Mouse (Mus musculus) CD4-positive, CD25-positive, alpha-beta regulatory T cell, adult 4 months (primary cell): ENCODE data around the gene Pcx. TPM values are rescaled to one million over a fixed set of nuclear protein-coding genes. Genes with fewer than 3 reads are reported as not detected.
A peak's percentile ranks its signal among the peaks of the same experiment; 100 is the strongest.

Experiments used
- ATAC-seq: one replicate; pipeline ENCODE4 v1.8.0; 2017
- polyA plus RNA-seq, 2 experiments: library from polyadenylated mRNA; unstranded; fragments of 100-300 nt; shearing (Covaris generic); gene quantifications; one replicate each; pipeline ENCODE4 v1.2.1; 2017

Gene Pcx
- 1 to 10 TPM in 1 of 2 experiments, under 1 TPM in 1; 0.73 to 3.6 TPM for polyA plus RNA-seq

DNA sequence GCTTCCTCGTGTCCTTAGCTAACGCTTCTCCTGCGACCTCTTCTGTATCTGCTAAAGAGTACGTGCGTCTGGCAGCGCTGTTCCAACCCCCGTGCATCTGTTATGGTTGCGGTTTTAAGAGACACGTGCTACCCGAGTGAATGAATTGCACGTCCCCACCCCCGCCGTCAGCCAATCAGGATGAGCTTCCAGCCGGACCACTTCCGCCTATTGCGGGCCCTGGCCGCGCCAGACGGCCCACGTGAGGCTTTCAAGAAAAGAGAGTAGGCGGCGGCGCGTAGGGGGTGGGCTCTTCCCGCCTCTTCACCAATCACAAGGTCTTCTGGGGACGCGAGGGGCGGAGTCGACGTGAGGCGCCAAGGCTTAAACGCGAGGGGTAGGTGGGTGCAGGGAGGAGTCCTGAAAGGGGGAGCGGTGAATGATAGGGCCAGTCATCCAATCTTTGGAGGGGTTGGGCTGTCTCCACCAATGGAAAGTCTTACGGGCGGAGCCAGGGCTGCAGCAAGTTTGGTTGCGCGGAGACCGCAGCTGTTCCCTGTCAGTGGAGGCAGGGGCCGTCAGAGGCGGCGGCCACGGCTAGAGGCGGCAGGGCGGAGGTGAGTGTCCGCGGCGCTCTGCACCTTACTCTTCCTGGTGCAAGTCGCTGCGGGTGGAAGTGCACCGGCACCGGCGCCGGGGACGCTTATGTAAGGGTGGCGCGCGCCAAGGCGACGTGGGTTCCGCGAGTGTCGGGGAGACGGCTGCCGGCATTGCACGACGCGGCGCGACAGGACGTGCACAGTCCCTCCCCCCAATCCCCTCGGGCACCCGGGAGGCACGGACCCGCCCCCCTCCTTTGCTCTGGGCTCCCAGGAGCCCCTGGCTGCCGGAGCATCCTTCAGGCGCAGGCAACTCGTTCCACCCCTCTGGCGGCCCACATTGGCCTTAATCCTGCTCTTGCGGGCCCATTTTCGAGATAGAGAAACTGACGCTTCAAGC, at the start of gene Pcx:
Gene Pcx (plus strand): TSS at position 487 of the 978 bp plus-strand sequence.
- peak; percentile 93 for ATAC-seq

DNA sequence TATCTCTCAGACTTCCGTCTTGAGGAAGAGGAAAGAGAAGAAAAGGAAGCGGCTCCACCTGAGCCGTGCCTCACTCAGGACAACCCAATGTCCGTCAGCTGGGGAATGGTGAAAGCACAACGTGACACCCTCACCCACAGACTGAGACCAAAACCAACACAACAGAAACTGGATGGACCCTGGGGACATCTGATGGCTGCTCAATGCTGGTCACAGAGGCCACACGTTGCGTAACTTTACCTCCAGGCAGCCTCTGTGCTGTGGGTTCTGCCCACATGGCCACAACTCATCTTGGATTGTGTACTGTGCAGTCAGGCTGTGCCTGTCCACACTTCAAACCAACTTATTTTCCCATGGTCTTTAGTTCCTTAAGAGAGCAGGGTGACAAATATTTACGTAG, 48.3 kb upstream of the Pcx start:
- ATAC-seq: no peak

DNA sequence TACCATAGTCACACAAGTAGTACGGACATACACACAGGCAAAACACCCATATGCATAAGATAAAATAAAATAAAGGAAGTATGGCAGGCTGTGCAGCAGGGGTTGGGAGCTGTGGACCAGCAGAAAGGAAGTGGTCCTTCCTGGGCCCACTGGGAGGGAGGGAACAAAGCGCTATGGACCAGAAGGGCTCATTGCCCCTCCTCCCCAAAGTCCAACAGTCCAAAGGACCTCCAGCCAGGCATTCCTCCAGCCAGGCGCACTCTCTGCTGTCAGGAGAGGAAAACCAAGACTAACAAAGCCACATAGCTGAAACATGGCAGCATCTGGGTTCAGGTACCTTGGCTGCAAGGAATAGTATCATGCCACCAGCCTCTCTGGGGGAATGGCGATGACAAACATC, 45.6 kb upstream of the Pcx start:
- ATAC-seq: no peak

DNA sequence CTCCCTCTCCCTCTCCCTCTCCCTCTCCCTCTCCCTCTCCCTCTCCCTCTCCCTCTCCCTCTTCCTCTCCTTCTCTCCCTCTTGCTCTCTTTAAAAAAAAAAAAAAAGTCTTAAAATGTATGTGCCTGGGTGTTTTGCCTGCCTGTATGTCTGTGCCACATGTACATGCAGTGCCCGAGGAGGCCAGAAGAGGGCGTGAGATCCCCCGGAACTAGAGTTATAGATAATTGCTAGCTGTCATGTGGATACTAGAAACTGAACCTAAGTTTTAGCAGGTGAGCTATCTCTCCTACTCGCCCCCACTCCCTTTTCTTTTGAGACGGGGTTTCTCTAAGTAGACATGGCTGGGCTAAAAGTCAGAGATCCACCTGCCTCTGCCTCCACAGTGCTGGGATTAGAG, 41.9 kb upstream of the Pcx start:
- no peak for ATAC-seq

DNA sequence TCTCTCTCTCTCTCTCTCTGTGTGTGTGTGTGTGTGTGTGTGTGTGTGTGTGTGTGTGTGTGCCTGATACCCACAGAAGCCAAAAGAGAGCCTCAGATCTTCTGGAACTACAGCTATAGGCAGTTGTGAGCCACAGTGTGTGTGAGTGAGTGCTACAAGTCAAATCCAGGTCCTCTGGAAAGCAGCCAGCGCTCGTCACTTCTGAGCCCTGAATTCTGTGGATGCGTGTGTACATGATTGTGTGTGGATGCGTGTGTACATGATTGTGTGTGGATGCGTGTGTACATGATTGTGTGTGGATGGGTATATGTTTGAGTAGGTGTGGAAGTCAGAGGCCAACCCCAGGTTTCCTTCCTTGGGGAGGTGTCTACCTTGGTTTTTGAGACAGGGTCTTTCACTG, 36.7 kb upstream of the Pcx start:
- ATAC-seq: no peak

DNA sequence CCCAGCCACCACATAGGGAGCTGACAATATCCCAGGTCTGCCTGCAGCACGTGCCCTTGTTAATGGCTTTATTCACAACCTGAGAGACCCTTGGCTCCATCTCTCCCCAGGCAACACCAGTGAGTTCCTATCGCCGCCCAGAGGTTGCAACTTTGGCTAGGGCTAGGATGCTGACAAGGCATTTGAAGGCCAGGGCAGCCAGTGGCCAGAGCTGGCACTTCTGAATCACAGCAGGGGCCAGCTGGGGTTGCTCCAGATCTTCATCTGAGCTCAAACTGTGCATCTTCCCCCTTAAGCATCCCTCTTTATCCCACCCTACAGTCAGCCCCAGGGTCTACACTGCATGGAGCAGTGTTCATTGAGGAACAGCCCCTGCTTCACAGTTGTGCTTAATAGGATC, 35.5 kb upstream of the Pcx start:
- no peak for ATAC-seq

DNA sequence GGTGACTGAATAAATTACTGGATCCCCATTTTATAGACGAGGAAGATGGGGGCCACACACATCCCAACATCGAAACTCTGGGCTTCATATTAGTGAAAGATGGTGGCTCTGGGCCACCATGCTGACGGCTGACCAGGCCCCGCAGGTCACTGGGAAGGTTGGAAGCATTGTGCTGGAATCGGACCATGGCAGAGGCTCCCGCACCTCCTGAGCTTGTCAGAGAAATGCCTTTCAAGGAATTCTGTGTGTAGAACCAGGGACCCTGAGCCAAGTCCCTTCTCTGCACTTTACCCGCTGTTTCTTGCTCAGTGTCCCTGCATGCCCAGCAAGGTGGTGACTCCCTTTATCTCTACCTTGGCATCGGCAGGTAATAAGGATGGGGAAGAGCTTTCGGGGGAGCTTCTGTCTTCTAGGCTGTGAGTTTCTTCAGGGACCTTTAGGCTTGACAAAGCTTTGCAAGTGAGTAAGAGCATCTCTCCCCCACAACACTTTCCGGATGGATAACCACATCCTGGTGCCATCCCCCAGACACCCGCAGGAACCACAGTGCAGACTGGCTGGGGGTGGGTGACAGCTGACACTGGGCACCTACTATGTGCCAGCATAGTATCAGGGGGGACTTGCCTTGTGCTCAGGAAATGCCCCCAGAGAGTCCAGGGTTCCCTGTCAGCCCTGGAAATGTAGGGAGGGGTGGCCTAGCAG, 34.9 kb upstream of the Pcx start:
- ATAC-seq: peak; percentile 51

DNA sequence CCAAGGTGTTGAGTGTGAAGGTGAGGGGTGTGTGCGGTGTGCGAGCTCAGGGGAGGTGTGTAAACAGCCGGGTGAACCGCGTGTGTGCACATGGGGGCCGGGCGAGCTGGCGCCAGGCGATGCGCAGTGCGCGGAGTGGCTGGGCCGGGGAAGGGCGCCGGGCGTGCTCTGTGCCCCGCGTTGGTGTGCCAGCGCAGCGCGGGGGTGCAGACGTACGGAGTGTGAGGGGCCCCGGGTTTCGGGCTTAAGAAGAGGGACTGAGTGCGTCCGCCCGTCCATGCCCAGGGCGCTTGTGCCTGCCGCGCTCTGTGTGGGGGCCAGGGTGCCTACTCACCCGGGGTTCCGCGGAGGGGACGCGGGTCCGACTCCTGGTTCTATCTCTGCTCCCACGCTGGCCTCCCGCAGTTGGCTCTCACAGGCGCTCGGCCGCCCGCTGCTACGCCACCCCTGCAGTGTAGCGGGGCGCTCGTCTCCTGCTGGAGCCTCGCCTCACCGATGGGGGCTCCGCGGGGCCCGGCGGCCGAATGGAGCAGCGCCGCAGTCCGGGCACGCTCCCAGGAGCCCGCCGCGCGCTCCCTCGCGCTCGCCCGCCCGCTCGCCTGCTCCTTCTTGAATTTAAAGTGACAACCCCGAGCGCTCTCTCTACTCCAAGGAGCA, 33.5 kb upstream of the Pcx start:
- ATAC-seq: no peak

DNA sequence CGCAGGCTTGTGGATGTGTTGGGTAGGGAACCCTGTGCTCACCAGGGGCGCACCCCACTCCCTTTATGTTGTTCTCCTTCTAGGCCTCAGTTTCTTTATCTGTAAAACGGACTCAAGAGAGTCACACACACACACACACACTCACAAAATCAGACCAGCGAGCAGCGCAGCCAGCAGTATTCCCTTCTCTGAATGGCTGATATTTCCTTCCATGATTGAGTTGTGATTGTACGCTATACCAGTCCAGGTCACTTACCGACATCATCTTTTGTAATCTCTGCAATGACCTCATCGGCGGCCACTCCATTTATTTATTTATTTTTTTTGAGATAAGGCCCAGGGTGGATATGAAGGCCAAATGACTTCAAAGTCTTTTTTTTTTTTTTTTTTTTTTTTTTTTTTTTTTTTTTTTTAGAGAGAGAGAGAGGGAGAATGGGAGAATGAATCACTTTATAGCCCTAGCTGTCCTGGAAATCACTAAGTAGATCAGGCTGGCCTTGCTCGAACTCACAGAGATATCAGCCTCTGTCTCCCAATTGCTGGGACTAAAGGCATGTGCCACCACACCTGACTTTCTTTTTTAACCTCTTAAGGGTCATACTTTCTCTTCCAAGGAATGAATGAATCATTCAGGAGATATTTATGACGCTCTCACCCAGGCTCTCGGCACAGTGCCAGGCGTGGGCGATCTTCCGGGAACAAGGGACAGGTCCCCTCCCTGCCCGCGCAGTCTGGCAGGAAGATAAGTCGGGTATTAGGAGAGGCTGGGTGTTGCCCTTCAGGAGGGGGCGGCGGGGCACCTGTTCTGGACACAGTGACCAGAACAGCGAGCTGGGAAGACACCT, 32.7 kb upstream of the Pcx start, which contains the start of gene Syt12:
Gene Syt12 (minus strand): TSS at position 103 of the 845 bp plus-strand sequence.
- no peak for ATAC-seq

DNA sequence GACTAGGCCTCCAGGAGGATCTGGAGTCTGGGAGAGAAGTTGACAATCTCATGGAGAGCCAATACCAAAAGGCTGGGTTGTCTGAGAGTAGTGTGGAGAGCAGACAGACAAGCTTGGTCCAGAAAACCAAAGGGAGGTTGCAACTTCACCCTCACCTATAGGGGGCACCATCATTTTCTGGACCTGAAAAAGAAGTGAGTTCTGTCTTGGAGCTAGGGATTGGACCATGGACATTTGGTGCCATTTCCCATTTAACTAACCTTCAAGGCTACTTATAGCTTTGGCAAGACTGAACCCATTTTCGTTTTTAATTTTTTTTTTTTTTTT, 32.1 kb upstream of the Pcx start:
- ATAC-seq: no peak

DNA sequence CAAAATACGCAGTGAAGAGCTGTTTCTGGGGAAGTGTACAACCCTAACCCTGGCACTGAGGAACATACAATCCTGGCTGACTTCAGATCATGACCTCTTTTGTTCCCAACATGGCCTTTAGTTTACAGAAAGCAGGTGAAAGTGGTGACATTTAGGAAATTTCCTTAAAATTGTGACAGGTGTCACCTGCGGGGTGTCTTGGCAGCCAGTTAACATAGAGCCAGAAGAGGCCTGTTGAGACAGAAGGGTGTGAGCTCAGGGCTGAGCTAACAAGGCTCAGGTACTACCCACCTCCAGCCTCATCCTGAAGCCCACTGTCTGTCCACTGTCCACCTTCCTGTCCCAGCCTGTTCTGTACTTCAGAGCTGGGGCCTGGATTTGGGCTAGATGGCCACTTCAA, 30.2 kb upstream of the Pcx start:
- no peak for ATAC-seq

DNA sequence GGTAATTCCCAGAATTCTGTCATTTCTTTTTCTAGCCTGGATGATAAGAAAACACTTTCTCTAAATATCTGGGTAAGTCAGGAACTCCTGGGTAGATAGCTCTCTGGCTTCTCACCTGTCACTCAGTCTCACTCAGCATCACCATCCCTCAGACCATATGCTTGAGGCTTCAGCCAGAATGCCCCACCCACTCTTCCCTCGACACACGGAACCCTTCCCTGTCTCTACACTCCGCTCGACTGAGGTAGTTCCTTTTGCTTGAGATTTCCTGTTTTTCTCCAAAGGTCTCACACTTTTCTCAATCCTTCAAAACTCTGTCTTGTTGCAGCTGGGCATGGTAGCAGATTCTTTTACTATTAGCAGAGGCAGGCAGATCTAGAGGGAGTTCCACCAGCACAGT, 28.9 kb upstream of the Pcx start:
- ATAC-seq: no peak

DNA sequence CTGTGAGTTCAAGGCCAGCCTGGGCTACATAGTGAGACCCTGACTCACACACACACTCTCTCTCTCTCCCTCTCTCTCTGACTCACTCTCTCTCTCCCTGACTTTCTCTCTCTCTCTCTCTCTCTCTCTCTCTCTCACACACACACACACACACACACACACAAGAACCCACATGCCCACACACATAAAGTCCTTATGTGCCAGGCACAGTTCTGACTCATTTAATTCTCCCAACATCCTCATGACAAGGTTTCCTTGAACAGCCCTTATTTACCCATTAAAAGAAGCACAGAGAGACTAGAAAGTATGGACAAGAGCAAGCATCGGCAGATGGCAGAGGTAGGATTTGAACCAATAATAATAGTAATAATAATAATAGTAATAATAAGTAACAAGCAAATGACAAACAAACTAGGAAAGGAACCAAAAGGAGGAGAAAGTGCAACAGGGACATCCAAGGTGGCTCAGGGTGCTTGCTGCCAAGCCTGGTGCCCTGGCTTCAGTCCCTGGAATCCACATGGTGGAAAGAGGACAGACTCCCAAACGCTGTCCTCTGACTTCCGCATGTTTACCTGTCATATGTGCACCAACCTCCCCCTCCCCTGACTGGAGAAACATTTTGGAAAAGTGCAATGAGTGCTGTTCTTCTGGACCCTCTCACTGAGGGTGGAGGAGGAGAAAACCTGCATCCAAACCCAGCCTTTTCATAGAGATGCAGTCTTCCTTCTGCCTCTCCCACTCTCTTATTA, 28.0 kb upstream of the Pcx start:
- no peak for ATAC-seq

DNA sequence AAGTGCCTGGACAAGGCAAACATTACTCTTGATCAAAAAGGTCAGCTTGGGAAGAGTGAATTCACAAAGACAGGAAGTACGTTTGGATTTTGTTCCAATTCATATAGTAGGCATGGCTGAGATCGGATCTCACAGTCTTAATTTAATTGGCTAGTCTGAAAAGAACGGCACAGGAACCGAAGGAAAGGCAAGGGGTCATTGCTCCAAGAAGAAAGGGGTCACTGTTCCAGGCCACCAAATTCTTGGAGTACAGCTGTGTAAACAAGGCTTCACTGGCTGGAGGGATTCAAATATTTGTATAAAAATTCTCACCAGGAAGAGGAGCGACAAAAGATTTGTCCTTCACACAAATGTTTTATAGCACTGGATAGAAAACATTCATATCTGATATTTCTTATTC, 25.3 kb upstream of the Pcx start:
- no peak for ATAC-seq

DNA sequence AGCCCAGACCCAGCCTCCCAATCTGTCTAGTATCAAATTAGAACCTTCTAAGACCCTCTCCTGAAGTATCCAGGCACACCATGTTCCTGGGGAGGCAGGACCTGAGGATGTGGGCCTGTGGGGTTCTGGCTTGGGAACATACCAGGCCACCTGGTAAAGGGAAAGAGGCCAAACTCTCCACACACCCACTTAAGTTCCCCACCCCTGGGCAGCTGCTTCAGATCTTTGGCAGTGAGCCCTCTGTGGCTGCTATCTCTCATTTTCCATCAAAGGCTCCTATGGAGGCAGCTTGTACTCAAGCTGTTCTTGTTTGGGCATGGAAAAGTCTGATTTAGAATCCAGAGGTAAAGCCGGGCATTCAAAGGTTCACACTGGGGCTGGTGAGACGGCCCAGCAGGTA, 22.4 kb upstream of the Pcx start:
- ATAC-seq: no peak

DNA sequence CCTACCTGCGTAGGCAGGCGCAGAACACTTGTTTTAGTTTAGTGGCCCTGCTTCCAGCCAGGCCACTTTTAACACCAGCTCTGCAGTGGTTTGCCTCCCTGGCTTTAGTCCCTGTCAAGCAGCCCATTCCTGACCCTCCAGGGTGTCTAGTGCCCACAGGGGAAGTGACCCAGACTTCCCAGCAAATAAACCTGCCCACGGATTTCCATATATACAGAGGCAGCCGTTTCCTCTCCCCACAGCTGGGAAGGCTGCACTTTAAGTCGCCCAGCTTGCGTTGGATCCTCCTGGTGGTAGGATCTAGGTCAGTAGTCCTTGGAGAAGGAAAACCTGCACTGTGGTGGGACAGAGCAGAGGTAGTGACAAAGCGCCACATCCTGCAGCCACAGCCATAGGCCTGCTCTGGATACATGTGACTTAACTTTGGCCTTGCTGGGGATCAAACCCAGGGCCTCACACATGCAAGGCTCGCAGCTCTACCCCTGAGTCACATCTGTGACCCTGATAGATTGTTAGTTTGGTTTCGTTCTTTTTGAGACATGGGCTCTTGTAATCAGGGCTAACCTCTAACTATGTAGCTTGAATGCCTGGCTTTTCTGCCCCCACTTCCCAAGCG, 19.1 kb upstream of the Pcx start:
- no peak for ATAC-seq

DNA sequence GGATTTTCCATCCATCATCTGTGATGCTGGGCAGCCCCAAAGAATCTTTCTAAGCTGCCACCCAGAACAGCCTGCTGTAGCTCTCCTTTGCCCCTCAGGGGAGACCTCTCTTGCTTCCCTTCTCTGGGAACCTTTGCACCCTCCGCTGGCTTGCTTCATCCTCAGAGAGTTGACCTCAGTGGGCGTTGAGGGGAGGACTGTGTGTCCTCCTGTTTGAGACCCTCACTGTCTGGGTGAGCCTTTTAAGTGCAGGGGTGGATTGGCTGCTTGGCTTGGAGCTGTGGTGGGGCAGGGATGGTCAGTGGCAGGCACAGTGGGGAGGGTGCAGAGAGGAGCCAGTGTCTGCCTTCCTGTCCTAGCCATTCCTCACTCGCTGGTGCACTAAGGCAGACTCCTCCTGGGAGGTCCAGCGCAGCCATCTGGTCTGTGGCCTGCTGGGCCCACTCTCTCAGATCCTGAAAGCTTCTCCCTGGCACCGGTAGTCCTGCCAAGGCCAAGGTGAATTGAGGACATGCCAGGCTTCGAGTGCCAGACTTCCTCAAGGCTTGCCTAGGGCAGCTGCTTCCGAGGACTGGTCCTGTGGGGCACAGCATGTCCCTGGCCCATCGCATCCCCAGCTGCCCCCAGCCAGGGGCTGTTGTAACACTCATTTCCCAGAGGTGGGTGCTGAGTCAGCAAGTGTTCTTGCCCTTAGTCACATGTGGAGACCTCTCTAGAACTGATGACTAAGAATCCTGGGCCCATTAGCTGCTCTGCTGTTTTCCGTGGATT, 17.6 kb upstream of the Pcx start:
- ATAC-seq: no peak

DNA sequence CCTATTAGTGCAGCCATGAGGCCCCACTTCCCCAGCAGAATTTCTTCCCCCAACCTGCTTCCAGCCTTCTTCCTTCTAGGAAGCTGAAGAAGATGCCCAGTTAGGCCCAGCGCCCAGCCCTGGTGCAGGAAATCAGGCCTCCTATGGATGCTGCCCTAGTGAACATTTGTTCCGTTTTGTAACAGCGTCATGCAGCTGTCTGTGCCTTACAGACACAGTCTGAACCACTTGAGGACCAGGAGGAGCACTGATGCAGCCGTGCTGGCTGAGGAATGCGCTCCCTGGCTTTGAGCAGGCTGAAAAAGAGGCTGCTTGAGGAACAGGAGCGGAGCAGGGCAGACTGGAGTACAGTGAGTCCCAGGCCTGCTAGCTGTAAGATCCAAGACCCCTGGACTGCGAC, 15.6 kb upstream of the Pcx start:
- no peak for ATAC-seq

DNA sequence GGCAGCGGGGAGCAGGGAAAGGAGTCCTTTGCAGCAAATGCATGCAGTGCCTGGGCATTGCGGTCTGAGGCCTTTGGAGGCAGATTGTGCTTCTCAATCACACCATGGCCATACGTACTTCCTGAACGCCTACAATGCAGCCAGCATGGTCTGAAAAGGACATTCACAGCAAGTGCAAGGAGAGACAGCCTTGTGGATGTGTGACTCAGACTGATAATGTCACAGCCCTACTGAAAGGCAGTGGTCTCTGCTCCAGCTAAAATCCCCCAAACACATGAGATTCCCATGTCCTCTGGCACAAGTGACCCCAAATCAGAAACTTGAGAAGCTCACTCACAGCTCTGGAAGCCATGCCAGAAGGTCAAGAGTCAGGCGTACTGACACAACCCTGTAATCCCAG, 14.5 kb upstream of the Pcx start:
- ATAC-seq: no peak

DNA sequence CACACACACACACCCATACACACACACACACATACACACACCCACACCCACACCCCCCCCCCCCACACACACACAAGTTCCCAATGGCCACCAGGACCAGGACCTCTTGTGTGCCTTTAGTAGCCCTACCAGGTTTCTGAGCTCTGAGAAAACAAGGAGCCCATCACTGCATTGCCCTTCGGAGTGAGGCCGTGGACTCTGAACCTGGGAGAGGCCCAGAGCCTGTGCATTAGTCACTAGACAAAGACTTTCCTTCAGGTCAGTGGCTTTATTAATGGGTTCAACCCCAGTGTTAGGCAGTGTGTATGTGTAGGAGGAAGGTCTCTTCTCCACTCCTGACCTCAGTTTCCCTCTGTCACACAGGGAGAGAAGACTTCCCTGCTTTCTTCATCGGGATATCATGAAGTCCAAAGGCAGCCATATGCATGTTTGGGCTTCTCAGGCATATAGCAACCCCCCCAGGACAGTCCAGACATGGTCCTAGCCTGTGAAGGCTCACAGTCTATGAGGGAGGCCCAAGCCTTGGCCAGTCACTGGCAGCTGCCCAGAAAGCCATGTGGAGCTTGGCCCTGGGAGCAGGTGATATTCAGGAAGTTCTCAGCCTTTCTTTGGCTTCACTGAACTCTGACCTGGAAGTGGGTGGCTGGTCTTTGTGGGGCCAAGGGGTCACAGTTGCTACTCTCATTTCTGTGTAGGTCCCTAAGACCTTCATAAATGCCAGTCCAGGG, 13.6 kb upstream of the Pcx start:
- no peak for ATAC-seq
